Mouse (Mus musculus) midbrain, embryonic 15.5 days (tissue): Measurements from ENCODE around the gene Krt90. TPM values are rescaled to one million over a fixed set of nuclear protein-coding genes. Genes with fewer than 3 reads are reported as not detected.

Source experiments
- ATAC-seq: fragments of 200-750 bp; cut with Nextera tagmentation; replicated peaks from 2 replicates; pipeline ENCODE4 v1.8.0; 2017; ENCODE audit warnings: moderate TSS enrichment
- H3K27ac ChIP-seq: fragments of 300-500 bp; sonication (generic); 2 replicates; pipeline ENCODE4 v1.5.1; 2015; ENCODE audit warnings: mild to moderate bottlenecking, inconsistent platforms
- H3K27me3 ChIP-seq: fragments of 300-500 bp; sonication (generic); replicated peaks from 2 replicates; pipeline ENCODE4 v1.6.1; 2015; ENCODE audit warnings: inconsistent platforms
- H3K36me3 ChIP-seq: fragments of 300-500 bp; sonication (generic); replicated peaks from 2 replicates; pipeline ENCODE4 v1.6.1; 2015; ENCODE audit warnings: inconsistent platforms
- H3K4me1 ChIP-seq: fragments of 300-500 bp; sonication (generic); 2 replicates; pipeline ENCODE4 v1.6.1; 2015; ENCODE audit warnings: inconsistent platforms
- H3K4me2 ChIP-seq: fragments of 300-500 bp; sonication (generic); 2 replicates; pipeline ENCODE4 v1.6.1; 2015; ENCODE audit warnings: inconsistent platforms, mild to moderate bottlenecking, moderate library complexity
- H3K4me3 ChIP-seq: fragments of 300-500 bp; sonication (generic); 2 replicates; pipeline ENCODE4 v1.5.1; 2015; ENCODE audit warnings: mild to moderate bottlenecking, inconsistent platforms
- H3K9ac ChIP-seq: fragments of 300-500 bp; sonication (generic); 2 replicates; pipeline ENCODE4 v1.6.1; 2015; ENCODE audit warnings: mild to moderate bottlenecking, inconsistent platforms
- H3K9me3 ChIP-seq: fragments of 300-500 bp; sonication (generic); 2 replicates; pipeline ENCODE4 v1.6.1; 2016; ENCODE audit warnings: inconsistent platforms
- WGBS: fragments of 180-500 bp; shearing (Covaris S2); methylation state at CpG from one replicate; pipeline ENCODE4 v1.1.7; 2015; ENCODE audit warnings: mixed read lengths; 5-methylcytosine and 5-hydroxymethylcytosine counted together
- polyA plus RNA-seq: library from polyadenylated mRNA; unstranded; fragments of >200 nt; fragmentation: Nextera tagmentation; extraction: Ambion mirVana; gene quantifications from 2 replicates; pipeline ENCODE4 v1.2.1, GENCODE M21; 2015

Krt90 gene
- 0.10 TPM in 1 of 2 replicates, not detected in the other for polyA plus RNA-seq

DNA sequence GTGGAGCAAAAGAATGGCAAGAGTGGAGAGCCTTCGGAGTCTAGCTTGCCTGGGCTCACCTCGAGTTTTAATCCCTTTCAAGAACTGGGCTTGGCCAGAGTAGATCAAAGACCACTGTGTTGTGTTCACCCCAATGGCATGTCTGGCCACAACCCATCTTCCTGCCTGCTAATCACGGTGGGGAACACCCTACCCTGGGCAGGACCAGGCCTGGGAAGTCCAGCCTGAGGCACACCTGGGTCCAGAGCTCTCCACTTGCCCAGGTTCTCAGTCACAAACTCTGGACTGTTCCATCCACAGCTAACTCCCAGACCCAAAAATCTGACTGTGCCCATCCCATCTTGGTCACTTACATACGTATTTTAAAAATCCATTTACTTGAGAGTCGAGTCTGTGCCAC lies at the start of gene Krt90:
Gene Krt90 (minus strand): TSS at position 101 of the 400 bp plus-strand sequence.
- 59% methylated on average over 5 of the region's 5 CpGs for WGBS
- Histone ChIP-seq H3K27ac (no peak within 1 kb of the TSS), H3K36me3 (no peaks in the 10 kb centered on the region), H3K27me3 (no peaks in the 10 kb centered on the region), H3K4me3 (no peak within 1 kb of the TSS), H3K4me2 (no peak within 1 kb of the TSS), H3K9me3 (no peaks in the 10 kb centered on the region), H3K4me1 (0 out of 2 replicates have a peak, but pooled peaks cover 2% of the 10 kb centered on the region), H3K9ac (no peak within 1 kb of the TSS)
- no peak for ATAC-seq

DNA sequence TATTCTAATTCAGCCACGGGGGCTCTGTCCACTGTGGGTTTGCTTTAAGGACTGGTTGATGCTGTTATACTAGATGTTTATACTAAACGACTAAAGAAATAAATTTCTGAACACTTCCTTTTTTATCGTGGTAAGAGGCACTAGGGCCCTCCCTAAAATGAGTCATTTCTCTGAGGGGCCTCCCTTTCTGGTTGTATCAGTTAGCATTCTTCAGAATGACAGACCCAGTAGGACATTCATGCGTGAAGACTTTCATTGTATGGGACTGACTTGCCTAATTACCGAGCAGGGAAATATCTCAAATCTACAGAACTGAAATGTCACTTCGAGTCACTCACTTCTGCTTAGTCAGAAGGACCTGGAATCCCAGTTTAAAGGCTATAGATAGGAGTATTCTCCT lies 36.4 kb upstream of the Krt90 start:
- no peaks in the 10 kb centered on the region for H3K36me3 ChIP-seq

GRCm38 (mm10) chr15:101588216-101588615 lies 25.5 kb upstream of the Krt90 start:
- 81% methylated on average over 10 of the region's 10 CpGs for WGBS

More for the DNA sequence above, 36.4 kb upstream of the Krt90 start:
- no peaks in the 10 kb centered on the region for H3K4me1 ChIP-seq
- no peak overlapping the region for H3K4me2 ChIP-seq
- H3K9me3 ChIP-seq = no peaks in the 10 kb centered on the region
- WGBS = 66% methylated on average over 6 of the region's 6 CpGs
- ATAC-seq = no peak
- H3K27ac ChIP-seq = no peak overlapping the region
- H3K9ac ChIP-seq = no peak overlapping the region
- no peak overlapping the region for H3K4me3 ChIP-seq
- no peaks in the 10 kb centered on the region for H3K27me3 ChIP-seq

GRCm38 (mm10) chr15:101584456-101584855 lies 21.7 kb upstream of the Krt90 start:
- Histone ChIP-seq H3K9ac (no peak overlapping the region), H3K4me1 (no peaks in the 10 kb centered on the region), H3K36me3 (no peaks in the 10 kb centered on the region), H3K27ac (no peak overlapping the region), H3K9me3 (no peaks in the 10 kb centered on the region), H3K4me3 (no peak overlapping the region), H3K4me2 (no peak overlapping the region), H3K27me3 (no peaks in the 10 kb centered on the region)
- no peak for ATAC-seq
- 50% methylated on average over 2 of the region's 2 CpGs for WGBS

More at GRCm38 (mm10) chr15:101588216-101588615, 25.5 kb upstream of the Krt90 start:
- Histone ChIP-seq H3K36me3 (no peaks in the 10 kb centered on the region), H3K9ac (no peak overlapping the region), H3K9me3 (no peaks in the 10 kb centered on the region), H3K4me2 (no peak overlapping the region), H3K27me3 (no peaks in the 10 kb centered on the region), H3K4me1 (no peaks in the 10 kb centered on the region), H3K27ac (no peak overlapping the region), H3K4me3 (no peak overlapping the region)
- ATAC-seq = no peak

GRCm38 (mm10) chr15:101583211-101583965 lies 20.6 kb upstream of the Krt90 start:
- WGBS = 80% methylated on average over 8 of the region's 8 CpGs

DNA sequence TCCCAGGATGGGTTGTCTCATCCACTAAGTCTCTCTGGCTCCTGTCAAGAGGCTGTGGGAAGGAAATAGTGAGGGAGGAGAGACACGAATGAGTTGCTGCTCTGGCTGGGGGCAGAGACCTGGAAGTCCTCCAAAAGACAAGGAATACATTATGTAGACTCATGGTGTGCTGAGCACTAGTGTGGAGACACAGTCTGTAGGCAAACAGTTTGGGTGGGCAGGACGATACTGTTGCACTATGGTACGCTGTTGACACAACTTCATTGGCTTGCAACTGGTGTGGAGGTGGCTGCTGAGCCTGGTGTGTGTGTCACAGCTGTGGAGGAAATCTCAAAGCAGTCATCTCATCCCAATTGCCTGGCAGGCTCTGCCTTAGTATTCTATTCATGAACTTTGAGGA lies 19.0 kb upstream of the Krt90 start:
- Histone ChIP-seq H3K4me1 (no peaks in the 10 kb centered on the region), H3K36me3 (no peaks in the 10 kb centered on the region), H3K9ac (no peak overlapping the region), H3K4me3 (no peak overlapping the region), H3K27me3 (no peaks in the 10 kb centered on the region), H3K4me2 (no peak overlapping the region), H3K27ac (no peak overlapping the region), H3K9me3 (no peaks in the 10 kb centered on the region)
- WGBS = 71% methylated on average over 3 of the region's 3 CpGs
- no peak for ATAC-seq

More at GRCm38 (mm10) chr15:101583211-101583965, 20.6 kb upstream of the Krt90 start:
- Histone ChIP-seq H3K9ac (no peak overlapping the region), H3K9me3 (no peaks in the 10 kb centered on the region), H3K4me3 (no peak overlapping the region), H3K36me3 (no peaks in the 10 kb centered on the region), H3K27me3 (no peaks in the 10 kb centered on the region), H3K27ac (no peak overlapping the region), H3K4me2 (no peak overlapping the region), H3K4me1 (no peaks in the 10 kb centered on the region)
- ATAC-seq = no peak

DNA sequence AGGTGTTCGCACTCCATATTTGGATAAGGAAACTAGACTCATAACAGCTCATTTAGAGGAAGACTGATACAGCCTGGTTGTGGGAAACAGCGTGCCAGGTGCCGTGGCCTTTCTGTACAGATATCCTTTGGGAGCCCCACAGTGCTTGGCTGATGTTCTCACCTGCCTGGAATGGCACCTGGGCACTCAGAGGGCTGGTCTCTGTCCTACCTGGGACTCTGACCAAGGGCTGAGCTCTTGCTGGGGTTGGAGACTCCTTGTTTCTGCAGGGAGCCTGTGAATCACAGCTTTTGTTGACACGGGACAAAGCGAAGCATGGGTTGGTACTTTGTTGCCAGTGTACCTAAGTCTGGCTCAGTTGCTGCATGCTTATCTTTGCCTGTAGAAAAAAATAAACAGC lies 12.8 kb upstream of the Krt90 start:
- 88% methylated on average over 5 of the region's 5 CpGs for WGBS
- ATAC-seq = no peak
- H3K9ac ChIP-seq = no peak overlapping the region
- no peak overlapping the region for H3K4me2 ChIP-seq
- no peak overlapping the region for H3K4me3 ChIP-seq
- H3K4me1 ChIP-seq = no peaks in the 10 kb centered on the region
- H3K9me3 ChIP-seq = no peaks in the 10 kb centered on the region
- H3K27ac ChIP-seq = no peak overlapping the region
- H3K36me3 ChIP-seq = no peaks in the 10 kb centered on the region
- no peaks in the 10 kb centered on the region for H3K27me3 ChIP-seq

GRCm38 (mm10) chr15:101573796-101574345 lies 11.1 kb upstream of the Krt90 start, which contains the start of gene Krt75:
TSS of gene Krt75 (minus strand) at chr15:101573904.
- ATAC-seq = no peak
- H3K27me3 ChIP-seq = no peaks in the 10 kb centered on the region
- no peak within 1 kb of the TSS for H3K27ac ChIP-seq
- no peaks in the 10 kb centered on the region for H3K9me3 ChIP-seq
- 75% methylated on average over 15 of the region's 15 CpGs for WGBS
- H3K4me1 ChIP-seq = no peaks in the 10 kb centered on the region
- no peak within 1 kb of the TSS for H3K4me3 ChIP-seq
- no peak within 1 kb of the TSS for H3K9ac ChIP-seq
- H3K36me3 ChIP-seq = no peaks in the 10 kb centered on the region
- no peak within 1 kb of the TSS for H3K4me2 ChIP-seq

DNA sequence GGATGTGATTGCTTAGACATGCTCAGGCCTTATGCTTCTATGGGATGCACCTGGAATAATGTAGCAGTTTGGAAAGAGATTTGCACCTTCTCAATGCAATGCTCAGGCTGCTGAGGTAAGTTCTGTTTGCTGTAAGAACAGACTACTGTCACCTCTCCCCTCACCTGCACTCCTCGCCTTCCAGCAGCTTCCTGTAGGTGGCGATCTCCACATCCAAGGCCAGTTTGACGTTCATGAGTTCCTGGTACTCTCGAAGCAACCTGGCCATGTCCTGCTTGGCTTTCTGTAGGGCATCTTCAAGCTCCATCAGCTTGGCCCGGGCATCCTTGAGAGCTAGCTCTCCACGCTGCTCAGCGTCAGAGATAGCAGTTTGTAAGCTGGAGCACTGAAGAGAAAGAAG lies 5.0 kb upstream of the Krt90 start:
- Histone ChIP-seq H3K4me3 (no peak overlapping the region), H3K4me2 (no peak overlapping the region), H3K9ac (no peak overlapping the region), H3K27ac (no peak overlapping the region), H3K9me3 (no peaks in the 10 kb centered on the region), H3K4me1 (no peaks in the 10 kb centered on the region), H3K27me3 (no peaks in the 10 kb centered on the region), H3K36me3 (no peaks in the 10 kb centered on the region)
- WGBS = 47% methylated on average over 7 of the region's 7 CpGs
- no peak for ATAC-seq

DNA sequence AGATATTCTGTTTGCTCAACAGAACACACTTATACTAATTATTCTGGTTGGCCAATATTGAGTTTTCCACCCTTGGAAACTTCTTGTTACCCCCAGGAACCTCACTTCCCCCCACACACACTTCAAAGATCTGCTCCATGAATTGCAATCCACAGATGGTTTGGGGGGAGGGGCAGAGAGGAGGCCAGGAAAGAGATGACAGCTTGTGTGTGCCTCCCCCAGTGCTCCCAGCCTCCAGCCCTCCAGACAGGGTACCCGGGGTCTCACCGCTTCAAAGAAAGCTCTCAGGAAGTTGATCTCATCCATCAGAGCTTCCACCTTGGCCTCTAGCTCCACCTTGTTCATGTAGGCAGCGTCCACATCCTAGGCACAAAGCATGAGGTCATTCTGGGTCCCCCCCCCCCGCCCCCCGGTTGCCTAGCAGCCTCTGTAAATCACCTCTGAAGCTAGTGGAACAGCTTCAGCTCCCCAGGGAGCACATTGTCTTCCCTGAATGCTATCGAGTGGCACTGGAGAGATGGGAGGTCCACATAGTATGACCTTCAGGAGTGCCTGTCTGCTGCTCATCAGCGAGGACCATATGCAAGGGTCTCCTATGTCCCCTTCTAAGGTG lies 4.6 kb downstream of the Krt90 start:
- Histone ChIP-seq H3K27ac (no peak overlapping the region), H3K36me3 (no peaks in the 10 kb centered on the region), H3K9ac (no peak overlapping the region), H3K4me3 (no peak overlapping the region), H3K27me3 (no peaks in the 10 kb centered on the region), H3K9me3 (no peaks in the 10 kb centered on the region), H3K4me1 (peaks cover 5% of the 10 kb centered on the region; the same call in 1 of the 2 replicates), H3K4me2 (no peak overlapping the region)
- 5% methylated on average over 7 of the region's 7 CpGs for WGBS
- ATAC-seq = no peak

- no peak overlapping the region for H3K27ac ChIP-seq
- no peak overlapping the region for H3K9ac ChIP-seq
- H3K9me3 ChIP-seq = no peaks in the 10 kb centered on the region
- peak overlapping the region; percentile 43 for H3K4me2 ChIP-seq
- H3K36me3 ChIP-seq = no peaks in the 10 kb centered on the region
- H3K4me1 ChIP-seq = peaks cover 8% of the 10 kb centered on the region; the same call in 1 of the 2 replicates
- peak overlapping the region; percentile 5; the same call in 1 of the 2 replicates for H3K4me3 ChIP-seq
- 0 out of 2 replicates have a peak, but pooled peaks have one; percentile 37 for ATAC-seq
- no peaks in the 10 kb centered on the region for H3K27me3 ChIP-seq
- WGBS = 0% methylated on average over 11 of the region's 11 CpGs
Measured at GRCm38 (mm10) chr15:101553169-101553568, 9.6 kb downstream of the Krt90 start.

DNA sequence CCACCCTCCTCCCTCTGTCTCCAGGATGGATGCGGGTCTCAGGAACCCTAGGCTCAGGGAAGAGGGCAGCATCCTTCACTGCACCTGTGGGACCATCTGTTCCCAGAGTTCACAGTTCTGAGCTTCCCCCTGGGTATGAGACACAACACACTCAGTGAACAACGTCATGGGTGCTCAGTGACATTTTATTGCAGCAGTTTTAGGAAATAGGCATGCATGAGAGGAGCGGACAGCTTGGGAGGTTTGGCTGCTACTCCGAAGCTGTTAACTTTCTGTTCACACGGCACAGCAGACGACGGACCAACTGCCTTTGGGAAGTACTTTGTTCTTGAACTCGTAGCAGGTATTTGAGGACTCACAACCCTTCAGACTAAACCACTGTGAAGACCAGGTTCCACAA lies 10.6 kb downstream of the Krt90 start:
- Histone ChIP-seq H3K9me3 (no peaks in the 10 kb centered on the region), H3K36me3 (no peaks in the 10 kb centered on the region), H3K4me1 (peaks cover 8% of the 10 kb centered on the region; the same call in 1 of the 2 replicates), H3K4me3 (no peak overlapping the region), H3K27me3 (no peaks in the 10 kb centered on the region), H3K9ac (no peak overlapping the region), H3K4me2 (no peak overlapping the region), H3K27ac (no peak overlapping the region)
- ATAC-seq = no peak
- WGBS = 87% methylated on average over 8 of the region's 8 CpGs
